In genomic region chr9:120425768-120426167, GRCm38 (mm10) we compare ENCODE assay signal across 8 mouse cellular contexts.
DNase-seq lines count a peak whose midpoint lies in the region; TF ChIP-seq lines count a peak whose summit lies in the region.

No protein-coding gene starts in this region.

- WGBS in lung, adult 2 months = 37% methylated on average over 5 of the region's 5 CpGs

- peak; percentile 35 for DNase-seq in gastrocnemius, adult 18-20 months (ENCODE audit: low spot score)
- DNase-seq in gastrocnemius, postnatal 25 days = no peak
- DNase-seq in urinary bladder, postnatal 14 days (ENCODE audit: low spot score) = peak; percentile 61
- no peak for DNase-seq in urinary bladder, postnatal 10 days (ENCODE audit: low spot score)
- DNase-seq in cerebellum, postnatal 14 days = peak; percentile 77 to 87
- peak; percentile 51 for DNase-seq in kidney, postnatal 14 days
- peak; percentile 40 for DNase-seq in lung, adult 2 months
- DNase-seq in spleen, postnatal 4 days (ENCODE audit: low spot score in 2 of 2) = peak; percentile 31 to 78

- no peaks in the 10 kb centered on the region for H3K4me1 ChIP-seq in lung, adult 2 months (ENCODE audit: control insufficient read depth, insufficient read depth, low read length)

- no peak for TF ChIP-seq POLR2A in lung, adult 2 months (IDR thresholded peaks at IDR 0.05; ENCODE audit: borderline replicate concordance, extremely low read depth, low read depth, low read length)

- no peak overlapping the region for H3K4me3 ChIP-seq in lung, adult 2 months (replicated peaks; ENCODE audit: extremely low read depth, low read depth, low read length)

- TF ChIP-seq CTCF in lung, adult 2 months (IDR thresholded peaks at IDR 0.05; ENCODE audit: insufficient read depth, low read length) = peak; percentile 41; the same call in 1 of the 2 replicates

Comparison
In these comparisons a context has a peak if more than half of its experiments do, and no peak if none do; other contexts are left out.
1. DNase-seq: peak in gastrocnemius, adult 18-20 months (single experiment), urinary bladder, postnatal 14 days (single experiment), cerebellum, postnatal 14 days (2 of 2), kidney, postnatal 14 days (single experiment), lung, adult 2 months (single experiment) and spleen, postnatal 4 days (2 of 2); none in gastrocnemius, postnatal 25 days (single experiment) and urinary bladder, postnatal 10 days (single experiment).